Comparison of ENCODE assay signal across 7 mouse cellular contexts in the genomic region with DNA sequence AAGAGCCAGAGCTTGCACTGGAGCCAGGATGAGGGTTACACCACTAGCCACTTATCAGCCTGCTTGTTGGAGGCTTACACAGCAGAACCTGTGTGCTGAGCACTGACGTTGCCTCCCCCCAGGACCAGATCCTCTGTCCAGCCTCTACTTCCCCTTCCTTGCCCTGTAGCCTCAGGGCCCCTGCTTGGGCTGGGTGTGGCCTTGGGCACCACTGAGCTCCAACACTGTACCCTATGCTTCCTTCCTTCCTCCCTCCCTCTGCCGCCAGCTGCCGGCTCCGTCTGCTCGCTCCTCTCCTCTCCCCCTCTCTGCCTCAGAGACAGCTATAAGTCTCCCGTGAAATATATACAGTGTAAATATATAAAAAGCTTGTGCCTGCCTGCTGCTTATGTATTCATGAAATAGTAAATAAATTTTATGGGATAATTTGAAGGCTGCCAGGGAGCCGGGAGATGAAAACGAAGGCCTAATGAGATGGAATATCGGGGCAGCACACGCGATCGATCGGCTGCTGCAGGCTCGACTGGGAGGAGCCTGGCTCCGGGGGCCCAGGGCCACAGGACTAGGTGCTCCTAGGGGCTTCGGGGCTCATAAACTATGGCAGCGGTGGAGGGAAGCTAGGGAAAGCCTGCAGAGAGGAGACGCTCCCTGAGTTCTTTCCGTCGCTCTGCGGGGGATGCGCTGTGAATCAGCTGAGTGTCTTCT.
DNase-seq lines count a peak whose midpoint lies in the region; ATAC-seq lines count a peak whose summit lies in the region.

No protein-coding gene starts in this region.

- peak overlapping the region; percentile 11 for H3K4me2 ChIP-seq in lung, embryonic 15.5 days
- H3K4me2 ChIP-seq in liver, embryonic 12.5 days = peak overlapping the region; percentile 43
- peak overlapping the region; percentile 44 for H3K4me2 ChIP-seq in stomach, embryonic 15.5 days

- no peak for ATAC-seq in lung, embryonic 15.5 days (ENCODE audit: borderline replicate concordance, extremely low read depth, low FRiP score, low TSS enrichment)
- peak; percentile 30; the same call in 1 of the 2 replicates for ATAC-seq in liver, embryonic 12.5 days
- no peak for ATAC-seq in stomach, embryonic 15.5 days (ENCODE audit: insufficient read depth, low FRiP score, low read depth)

- no peak for DNase-seq in lung, postnatal 4 days
- peak; percentile 31 for DNase-seq in hindbrain, embryonic 10.5 days (ENCODE audit: low spot score)
- no peak for DNase-seq in cerebellum, adult 11 months
- DNase-seq in thymus, postnatal 10 days (ENCODE audit: low spot score in 2 of 2) = no peak

- H3K36me3 ChIP-seq in lung, embryonic 15.5 days = no peaks in the 10 kb centered on the region
- H3K36me3 ChIP-seq in hindbrain, embryonic 10.5 days = no peaks in the 10 kb centered on the region
- no peaks in the 10 kb centered on the region for H3K36me3 ChIP-seq in liver, embryonic 12.5 days
- no peaks in the 10 kb centered on the region for H3K36me3 ChIP-seq in stomach, embryonic 15.5 days

- H3K9me3 ChIP-seq in lung, embryonic 15.5 days = no peaks in the 10 kb centered on the region
- no peaks in the 10 kb centered on the region for H3K9me3 ChIP-seq in hindbrain, embryonic 10.5 days
- H3K9me3 ChIP-seq in liver, embryonic 12.5 days (replicated peaks) = no peaks in the 10 kb centered on the region
- H3K9me3 ChIP-seq in stomach, embryonic 15.5 days = no peaks in the 10 kb centered on the region

- no peak overlapping the region for H3K27ac ChIP-seq in lung, embryonic 15.5 days
- peak overlapping the region; percentile 41; the same call in 1 of the 2 replicates for H3K27ac ChIP-seq in hindbrain, embryonic 10.5 days
- no peak overlapping the region for H3K27ac ChIP-seq in liver, embryonic 12.5 days
- H3K27ac ChIP-seq in stomach, embryonic 15.5 days = no peak overlapping the region

- WGBS in lung, embryonic 15.5 days = 17% methylated on average over 22 of the region's 22 CpGs
- WGBS in hindbrain, embryonic 10.5 days = 13% methylated on average over 22 of the region's 22 CpGs
- WGBS in liver, embryonic 12.5 days (ENCODE audit: insufficient replicate concordance) = 15% methylated on average over 22 of the region's 22 CpGs
- WGBS in stomach, embryonic 15.5 days = 10% methylated on average over 22 of the region's 22 CpGs

- peaks cover 33% of the 10 kb centered on the region for H3K27me3 ChIP-seq in lung, embryonic 15.5 days
- peaks cover 92% of the 10 kb centered on the region for H3K27me3 ChIP-seq in hindbrain, embryonic 10.5 days (ENCODE audit: insufficient read depth, poor library complexity, severe bottlenecking)
- H3K27me3 ChIP-seq in liver, embryonic 12.5 days (replicated peaks) = peaks cover 85% of the 10 kb centered on the region
- peaks cover 12% of the 10 kb centered on the region for H3K27me3 ChIP-seq in stomach, embryonic 15.5 days (replicated peaks)

- H3K4me1 ChIP-seq in lung, embryonic 15.5 days = no peaks in the 10 kb centered on the region
- H3K4me1 ChIP-seq in hindbrain, embryonic 10.5 days (replicated peaks) = peaks cover 9% of the 10 kb centered on the region
- H3K4me1 ChIP-seq in liver, embryonic 12.5 days = 0 out of 2 replicates have a peak, but pooled peaks cover 6% of the 10 kb centered on the region
- peaks cover 3% of the 10 kb centered on the region; the same call in 1 of the 2 replicates for H3K4me1 ChIP-seq in stomach, embryonic 15.5 days

- no peak overlapping the region for H3K9ac ChIP-seq in lung, embryonic 15.5 days
- H3K9ac ChIP-seq in liver, embryonic 12.5 days = no peak overlapping the region
- no peak overlapping the region for H3K9ac ChIP-seq in stomach, embryonic 15.5 days

- H3K4me3 ChIP-seq in lung, embryonic 15.5 days = no peak overlapping the region
- H3K4me3 ChIP-seq in hindbrain, embryonic 10.5 days = peak overlapping the region; percentile 28
- H3K4me3 ChIP-seq in liver, embryonic 12.5 days = peak overlapping the region; percentile 11; the same call in 1 of the 2 replicates
- 0 out of 2 replicates have a peak overlapping the region, but pooled peaks have one; percentile 1 for H3K4me3 ChIP-seq in stomach, embryonic 15.5 days (replicated peaks)
